Mouse (Mus musculus) MEL (cell line): Measurements from ENCODE around the gene Daxx. TPM values are rescaled to one million over a fixed set of nuclear protein-coding genes. Genes with fewer than 3 reads are reported as not detected.

Source experiments
- DNase-seq: peaks from one replicate; pipeline ENCODE4 v3.0.0; 2011; ENCODE audit warnings: low read depth, low spot score
- H3K27ac ChIP-seq: 2 replicates; pipeline ENCODE4 v1.5.1; 2012; ENCODE audit warnings: low read depth, mild to moderate bottlenecking, control low read depth, low read length, moderate library complexity; ENCODE audit not compliant: control insufficient read depth
- H3K27me3 ChIP-seq, 2 experiments: fragments of 150-350 bp in 1 of 2; sonication (generic) in 1 of 2; 2 replicates each; pipeline ENCODE4 v1.6.1; 2012; ENCODE audit warnings: low read length in 2 of 2, mild to moderate bottlenecking in 2 of 2, improper control_type of control experiment in 1 of 2, moderate library complexity in 1 of 2; ENCODE audit not compliant: insufficient read depth in 2 of 2, control insufficient read depth in 1 of 2
- H3K36me3 ChIP-seq, 2 experiments: 2 replicates each; pipeline ENCODE4 v1.6.1; 2012 to 2014; ENCODE audit warnings: low read length in 2 of 2, improper control_type of control experiment in 1 of 2, inconsistent platforms in 1 of 2, mild to moderate bottlenecking in 1 of 2; ENCODE audit not compliant: insufficient read depth in 2 of 2, control insufficient read depth in 1 of 2
- H3K4me1 ChIP-seq, 2 experiments: fragments of 150-350 bp in 1 of 2; sonication (generic) in 1 of 2; 2 replicates each; pipeline ENCODE4 v1.6.1; 2012; ENCODE audit warnings: low read length in 2 of 2, improper control_type of control experiment in 1 of 2, mild to moderate bottlenecking in 1 of 2; ENCODE audit not compliant: insufficient read depth in 2 of 2, control insufficient read depth in 1 of 2
- H3K4me3 ChIP-seq, 2 experiments: fragments of 150-350 bp in 1 of 2; sonication (generic) in 1 of 2; 2 replicates each; pipeline ENCODE4 v1.5.1; 2012; ENCODE audit warnings: low read depth in 2 of 2, low read length in 2 of 2, mild to moderate bottlenecking in 2 of 2, moderate library complexity in 2 of 2, control low read depth in 1 of 2, improper control_type of control experiment in 1 of 2; ENCODE audit not compliant: control insufficient read depth in 1 of 2, insufficient read depth in 1 of 2
- H3K79me2 ChIP-seq: 2 replicates; pipeline ENCODE4 v1.6.1; 2012; ENCODE audit warnings: mild to moderate bottlenecking, low read length, moderate library complexity; ENCODE audit not compliant: control insufficient read depth, poor library complexity, insufficient read depth
- H3K9ac ChIP-seq: 2 replicates; pipeline ENCODE4 v1.6.1; 2012; ENCODE audit warnings: low read depth, mild to moderate bottlenecking, control low read depth, low read length, moderate library complexity; ENCODE audit not compliant: control insufficient read depth, poor library complexity, severe bottlenecking
- H3K9me3 ChIP-seq: fragments of 150-350 bp; sonication (generic); replicated peaks from 2 replicates; pipeline ENCODE4 v1.6.1; 2012; ENCODE audit warnings: mild to moderate bottlenecking, low read length, improper control_type of control experiment, moderate library complexity; ENCODE audit not compliant: insufficient read depth
- CHD1 ChIP-seq: IDR thresholded peaks from 2 replicates; pipeline ENCODE4 v1.6.1; 2012; ENCODE audit warnings: low read depth, mild to moderate bottlenecking, inconsistent platforms, low read length, improper control_type of control experiment
- CTCF ChIP-seq, 3 experiments: IDR thresholded peaks in 2 of 3; conservative IDR thresholded peaks in 1 of 3; 2 replicates each; pipeline ENCODE4 v1.5.1; 2011 to 2012; ENCODE audit warnings: low read length in 3 of 3, low read depth in 2 of 3, mild to moderate bottlenecking in 2 of 3, improper control_type of control experiment in 1 of 3, inconsistent platforms in 1 of 3, mixed read lengths in 1 of 3, moderate library complexity in 1 of 3; ENCODE audit not compliant: control insufficient read depth in 1 of 3, insufficient read depth in 1 of 3, poor library complexity in 1 of 3, severe bottlenecking in 1 of 3
- ETS1 ChIP-seq: IDR thresholded peaks from 2 replicates; pipeline ENCODE4 v1.6.1; 2012; ENCODE audit warnings: low read depth, mild to moderate bottlenecking, inconsistent platforms, low read length, improper control_type of control experiment, moderate library complexity
- GABPA ChIP-seq: IDR thresholded peaks from 2 replicates; pipeline ENCODE4 v1.6.1; 2012; ENCODE audit warnings: low read depth, mild to moderate bottlenecking, inconsistent platforms, low read length, improper control_type of control experiment, moderate library complexity
- GATA1 ChIP-seq: IDR thresholded peaks from 2 replicates; pipeline ENCODE4 v1.6.1; 2011; ENCODE audit warnings: low read depth, low read length, improper control_type of control experiment
- HCFC1 ChIP-seq: IDR thresholded peaks from 2 replicates; pipeline ENCODE4 v1.6.1; 2012; ENCODE audit warnings: low read depth, mild to moderate bottlenecking, inconsistent platforms, low read length, improper control_type of control experiment, moderate library complexity
- KAT2A ChIP-seq: conservative IDR thresholded peaks from 2 replicates; pipeline ENCODE4 v1.6.1; 2012; ENCODE audit warnings: low read depth, low read length, improper control_type of control experiment, inconsistent platforms
- MAZ ChIP-seq: IDR thresholded peaks from 2 replicates; pipeline ENCODE4 v1.6.1; 2012; ENCODE audit warnings: low read depth, mild to moderate bottlenecking, inconsistent platforms, low read length, improper control_type of control experiment
- NELFE ChIP-seq: IDR thresholded peaks from 2 replicates; pipeline ENCODE4 v1.6.1; 2011; ENCODE audit warnings: low read depth, low read length, improper control_type of control experiment
- POLR2A ChIP-seq, 2 experiments: IDR thresholded peaks; 2 replicates each; pipeline ENCODE4 v1.6.1; 2011 to 2012; ENCODE audit warnings: low read length in 2 of 2, mild to moderate bottlenecking in 2 of 2, control low read depth in 1 of 2, improper control_type of control experiment in 1 of 2, low read depth in 1 of 2, moderate library complexity in 1 of 2; ENCODE audit not compliant: control insufficient read depth in 1 of 2, insufficient read depth in 1 of 2, poor library complexity in 1 of 2
- POLR2AphosphoS2 ChIP-seq: IDR thresholded peaks from 2 replicates; pipeline ENCODE4 v1.6.1; 2011; ENCODE audit warnings: low read length, improper control_type of control experiment
- RCOR1 ChIP-seq: IDR thresholded peaks from 2 replicates; pipeline ENCODE4 v1.6.1; 2012; ENCODE audit warnings: low read depth, mild to moderate bottlenecking, inconsistent platforms, low read length, improper control_type of control experiment
- SMC3 ChIP-seq: IDR thresholded peaks from 2 replicates; pipeline ENCODE4 v1.6.1; 2011; ENCODE audit warnings: low read depth, low read length, improper control_type of control experiment
- TBP ChIP-seq: IDR thresholded peaks from 2 replicates; pipeline ENCODE4 v1.8.0; 2011; ENCODE audit warnings: low read depth, low read length, improper control_type of control experiment
- USF1 ChIP-seq: IDR thresholded peaks from 2 replicates; pipeline ENCODE4 v1.6.1; 2014; ENCODE audit warnings: low read depth, mild to moderate bottlenecking, inconsistent platforms, low read length, improper control_type of control experiment, moderate library complexity
- USF2 ChIP-seq, 2 experiments: IDR thresholded peaks; 2 replicates each; pipeline ENCODE4 v1.6.1; 2011 to 2012; ENCODE audit warnings: improper control_type of control experiment in 2 of 2, low read length in 2 of 2, borderline replicate concordance in 1 of 2, inconsistent platforms in 1 of 2, low read depth in 1 of 2, mild to moderate bottlenecking in 1 of 2; ENCODE audit not compliant: insufficient read depth in 1 of 2
- ZC3H11A ChIP-seq: IDR thresholded peaks from 2 replicates; pipeline ENCODE4 v1.6.1; 2012; ENCODE audit warnings: low read depth, mild to moderate bottlenecking, inconsistent platforms, low read length, improper control_type of control experiment
- ZKSCAN1 ChIP-seq: IDR thresholded peaks from 2 replicates; pipeline ENCODE4 v1.6.1; 2012; ENCODE audit warnings: low read depth, mild to moderate bottlenecking, inconsistent platforms, low read length, improper control_type of control experiment, moderate library complexity
- ZMIZ1 ChIP-seq: IDR thresholded peaks from 2 replicates; pipeline ENCODE4 v1.6.1; 2012; ENCODE audit warnings: low read depth, mild to moderate bottlenecking, inconsistent platforms, low read length, improper control_type of control experiment, moderate library complexity
- ZNF384 ChIP-seq: IDR thresholded peaks from 2 replicates; pipeline ENCODE4 v1.6.1; 2012; ENCODE audit warnings: low read depth, mild to moderate bottlenecking, inconsistent platforms, low read length, improper control_type of control experiment
- polyA plus RNA-seq, 2 experiments: library from polyadenylated mRNA; stranded (reverse) in 1 of 2; unstranded in 1 of 2; fragments of >175 nt in 1 of 2; fragments of >200 nt in 1 of 2; gene quantifications; 2 replicates each; pipeline versions ENCODE4 v1.2.1 to v1.2.4; 2012; ENCODE audit warnings: low replicate concordance in 2 of 2, low read depth in 1 of 2; ENCODE audit not compliant: insufficient read length in 2 of 2, insufficient read depth in 1 of 2, missing spikeins in 1 of 2
- total RNA-seq: library from RNA; depleted of rRNA; stranded (reverse); fragments of 300-350 nt; gene quantifications from 2 replicates; pipeline ENCODE4 v1.2.3, GENCODE M21; 2012

Daxx gene
- total and polyA plus RNA-seq, 3 experiments, result 40.6 to 68.0 TPM; not detected in 1

DNA sequence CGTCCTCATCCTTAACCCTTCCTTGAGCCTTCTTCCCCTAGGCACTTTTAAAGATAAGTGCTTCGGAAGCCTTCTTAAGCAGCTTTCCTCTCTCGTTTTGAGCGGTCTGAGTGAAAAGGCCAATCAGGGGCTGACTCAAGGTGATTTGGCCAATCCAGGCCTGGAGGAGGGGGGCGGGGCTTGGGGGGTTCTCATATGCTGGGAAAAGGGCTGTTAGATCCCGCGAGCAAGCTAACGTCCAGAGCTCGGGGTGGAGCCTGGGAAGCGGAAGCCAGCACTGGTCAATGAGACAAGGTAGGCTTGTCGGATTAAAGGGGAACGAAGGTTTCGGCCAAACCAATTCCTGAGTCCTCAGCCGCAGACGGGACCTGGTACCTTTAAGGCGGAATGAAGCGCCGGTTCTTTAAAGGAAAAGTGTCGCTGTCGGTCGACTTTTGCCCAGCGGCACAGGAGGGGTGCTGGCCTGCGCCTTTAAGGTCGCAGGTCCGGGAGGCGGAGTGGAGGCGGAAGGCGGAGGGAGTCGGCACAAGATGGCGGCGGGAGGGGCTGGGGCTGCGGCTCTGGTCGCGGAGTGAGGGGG is 6.5 kb downstream of the Daxx start, which contains the start of the genes Tapbp and Zbtb22 (continued):
- TF ChIP-seq NELFE, result peak; percentile 40; the same call in 1 of the 2 replicates
- no peak; the same call in 1 of the 2 replicates for TF ChIP-seq KAT2A
- 0 out of 2 replicates have a peak, but pooled peaks have one; percentile 10 for TF ChIP-seq USF1
- TF ChIP-seq TBP, result peak; percentile 83; the same call in 1 of the 2 replicates
- TF ChIP-seq CHD1, result no peak
- TF ChIP-seq ZNF384, result no peak
- peak in 1 of 2 experiments; percentile 81; a peak in 2 of 4 replicates for TF ChIP-seq USF2 (IDR thresholded peaks at IDR 0.05; ENCODE audit: borderline replicate concordance in 1 of 2, insufficient read depth in 1 of 2, low read depth in 1 of 2, low read length in 2 of 2)
- no peak; the same call in none of the 2 replicates for TF ChIP-seq MAZ
- 0 out of 2 replicates have a peak, but pooled peaks have one; percentile 24 for TF ChIP-seq RCOR1
- TF ChIP-seq HCFC1, result peak; percentile 92
- peak; percentile 35 to 59; a peak in 3 of 4 replicates for TF ChIP-seq POLR2A (IDR thresholded peaks at IDR 0.05; ENCODE audit: control insufficient read depth in 1 of 2, insufficient read depth in 1 of 2, low read depth in 1 of 2, low read length in 2 of 2, poor library complexity in 1 of 2)
- TF ChIP-seq ZMIZ1, result peak; percentile 60; the same call in 1 of the 2 replicates
- no peak for TF ChIP-seq ZC3H11A
- peak; percentile 90 for TF ChIP-seq POLR2AphosphoS2
- no peak for TF ChIP-seq CTCF (IDR thresholded peaks at IDR 0.05 in 2 of 3, conservative IDR thresholded peaks at IDR 0.05 in 1 of 3; ENCODE audit: control insufficient read depth in 1 of 3, insufficient read depth in 1 of 3, low read depth in 2 of 3, low read length in 3 of 3, poor library complexity in 1 of 3, severe bottlenecking in 1 of 3)
- TF ChIP-seq GATA1, result no peak; the same call in 1 of the 2 replicates
- TF ChIP-seq GABPA, result no peak
- no peak; the same call in 1 of the 2 replicates for TF ChIP-seq SMC3
- TF ChIP-seq ZKSCAN1, result no peak

DNA sequence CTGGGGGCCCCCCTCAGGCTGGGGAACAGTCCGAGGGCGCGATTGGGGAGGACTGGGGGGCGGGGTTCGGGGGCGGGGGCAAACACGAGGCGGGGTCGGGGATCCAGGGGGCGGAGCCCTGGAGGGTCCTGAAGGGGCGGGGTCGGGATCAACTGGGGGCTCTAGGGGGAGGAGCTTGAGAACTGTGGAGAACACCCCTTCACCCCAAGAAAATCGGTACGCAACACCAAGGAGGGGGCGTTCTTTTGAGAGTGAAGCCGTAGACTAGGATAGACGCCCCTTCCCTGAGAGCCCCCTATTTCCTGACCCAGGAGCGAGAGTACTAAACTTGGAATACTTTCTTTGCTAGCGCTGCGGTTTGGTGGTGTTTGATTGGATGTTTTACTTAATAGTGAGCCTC is 7.1 kb downstream of the Daxx start:
- no peak overlapping the region for H3K27ac ChIP-seq
- H3K9ac ChIP-seq, result peak overlapping the region; percentile 63
- no peak for DNase-seq
- peaks cover 0 to 12% of the 10 kb centered on the region in 2 experiments for H3K36me3 ChIP-seq
- no peaks in the 10 kb centered on the region for H3K9me3 ChIP-seq
- no peak for TF ChIP-seq ETS1
- H3K4me3 ChIP-seq, result peak overlapping the region; percentile 69 to 82
- peaks cover 22% of the 10 kb centered on the region for H3K79me2 ChIP-seq
- H3K4me1 ChIP-seq, result peaks cover 4 to 18% of the 10 kb centered on the region in 2 experiments; a peak in 3 of 4 replicates
- H3K27me3 ChIP-seq, result no peaks in the 10 kb centered on the region
